Mouse (Mus musculus): Measurements from ENCODE around the gene Mchr1.
"Not testable (repeated sequence)": the region's sequence is repeated elsewhere in the genome, so short reads cannot be mapped to it uniquely, and the experiment has no call there.

Mchr1 gene

DNA sequence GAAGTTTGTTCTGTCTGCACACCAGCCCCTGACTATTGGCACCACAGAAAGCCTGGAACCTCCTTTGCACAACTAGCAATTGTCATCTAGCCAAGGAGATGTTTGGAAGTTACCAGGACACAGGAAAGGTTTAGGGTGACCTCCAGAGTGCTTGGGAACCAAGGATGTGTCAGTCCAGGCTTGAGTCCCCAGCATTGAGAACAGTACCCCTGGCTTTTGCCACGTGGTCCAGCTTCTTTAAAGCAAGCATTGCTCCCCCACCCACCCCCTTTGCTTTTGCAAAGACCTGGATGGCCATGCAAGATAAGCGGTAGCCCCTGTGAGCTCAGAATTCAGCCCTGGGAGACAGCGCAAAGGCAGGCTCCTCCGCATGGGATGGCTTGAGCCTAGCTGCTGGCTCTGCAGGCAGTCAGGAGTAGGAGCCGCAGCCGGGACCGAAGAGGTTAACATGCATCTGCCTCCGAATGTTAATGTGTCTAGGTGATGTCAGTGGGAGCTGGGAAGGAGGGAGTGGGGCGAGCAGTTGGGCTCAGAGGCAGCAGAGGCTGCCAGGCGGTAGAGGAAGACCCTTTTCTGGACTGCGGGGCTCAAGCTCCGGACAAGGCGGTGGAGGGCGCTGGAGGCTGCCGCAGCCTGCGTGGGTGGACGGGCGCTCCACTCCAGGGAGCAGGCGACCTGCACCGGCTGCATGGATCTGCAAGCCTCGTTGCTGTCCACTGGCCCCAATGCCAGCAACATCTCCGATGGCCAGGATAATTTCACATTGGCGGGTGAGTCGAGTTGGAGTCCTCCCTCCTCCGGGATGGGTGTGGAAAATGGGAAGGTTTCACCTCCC is at the start of gene Mchr1:
Mchr1 (plus strand) TSS at position 414 of the 835 bp plus-strand sequence.
- DNase-seq = no peak

DNA sequence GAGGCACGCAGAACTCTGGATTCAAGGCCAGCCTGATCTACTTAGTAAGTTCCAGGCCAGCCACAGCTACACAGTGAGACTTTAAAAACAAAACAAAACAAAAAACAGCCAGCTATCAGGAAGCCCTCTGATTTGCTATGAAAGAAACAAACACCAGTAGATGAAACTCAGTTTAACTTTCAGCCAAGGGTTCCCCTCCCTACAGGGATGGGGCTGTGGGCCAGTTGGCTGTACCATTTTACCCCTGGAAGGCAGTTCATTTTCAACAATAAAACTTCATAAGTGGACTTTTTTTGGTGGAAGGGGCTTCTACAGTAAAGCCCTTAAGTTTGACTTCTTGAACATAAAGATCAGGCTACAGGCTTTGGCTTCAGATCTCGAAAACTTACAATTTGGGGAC is 46.2 kb upstream of the Mchr1 start:
- DNase-seq = no peak

DNA sequence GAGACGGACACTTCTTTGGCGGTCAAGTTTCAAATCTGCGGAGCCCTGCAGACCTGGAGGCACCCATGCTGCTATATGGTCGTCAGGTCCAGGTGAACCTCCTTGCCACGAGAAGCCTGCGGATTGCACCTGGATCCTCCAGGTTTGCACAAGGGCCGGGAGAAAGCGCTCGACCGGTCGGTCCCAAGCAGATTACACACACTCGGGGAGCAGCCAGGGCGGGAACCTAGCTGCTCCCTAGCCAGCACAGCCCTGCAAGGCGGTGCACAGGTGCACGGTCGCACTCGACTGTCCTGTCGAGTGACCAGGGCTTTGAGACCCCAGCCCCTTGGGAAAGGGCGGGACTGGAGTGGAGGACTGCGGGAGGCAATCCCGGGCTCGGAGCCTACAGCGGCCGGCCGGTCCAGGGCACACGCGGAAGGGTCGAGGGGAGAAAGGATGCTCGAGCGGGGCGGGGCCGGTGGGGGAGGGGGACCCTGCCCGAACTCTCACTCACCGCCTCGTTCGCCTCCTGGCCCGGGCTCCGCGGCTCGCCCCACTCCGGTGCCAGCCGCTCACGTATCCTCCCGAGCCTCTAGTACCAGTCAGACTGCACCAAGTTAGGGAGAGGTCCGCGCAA is 45.2 kb upstream of the Mchr1 start:
- peak in 1 of 2 experiments; percentile 29 for DNase-seq

DNA sequence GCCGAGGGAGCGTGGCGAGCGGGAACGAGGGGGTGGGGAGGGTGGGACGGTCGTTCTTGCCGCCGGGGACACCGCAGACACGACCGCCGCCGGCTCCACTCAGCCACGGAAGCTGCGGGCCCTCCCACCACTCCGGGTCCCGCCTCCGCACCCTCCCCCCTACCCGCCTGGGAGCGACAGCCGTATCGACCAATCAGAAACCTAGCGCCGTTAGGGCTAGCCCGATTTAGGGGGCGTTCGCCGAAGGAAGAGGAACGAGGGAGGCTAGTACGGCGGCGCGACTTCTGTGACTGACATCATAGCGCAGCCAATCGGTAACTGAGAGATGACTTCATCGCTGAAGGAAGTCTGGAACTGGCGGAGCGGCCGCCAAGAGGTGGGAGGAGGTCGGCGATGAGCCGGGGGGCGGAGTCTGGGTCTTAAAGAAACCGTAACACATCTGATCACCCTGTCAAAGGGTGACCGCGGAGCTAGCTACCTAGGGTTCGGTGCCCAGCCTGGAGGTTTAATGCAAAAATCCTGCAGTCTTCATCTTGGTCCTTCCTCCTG is 44.6 kb upstream of the Mchr1 start, which contains the start of gene Mrtfa:
Mrtfa (minus strand) TSS at position 128 of the 549 bp plus-strand sequence.
- DNase-seq = peak; percentile 98 to 99

DNA sequence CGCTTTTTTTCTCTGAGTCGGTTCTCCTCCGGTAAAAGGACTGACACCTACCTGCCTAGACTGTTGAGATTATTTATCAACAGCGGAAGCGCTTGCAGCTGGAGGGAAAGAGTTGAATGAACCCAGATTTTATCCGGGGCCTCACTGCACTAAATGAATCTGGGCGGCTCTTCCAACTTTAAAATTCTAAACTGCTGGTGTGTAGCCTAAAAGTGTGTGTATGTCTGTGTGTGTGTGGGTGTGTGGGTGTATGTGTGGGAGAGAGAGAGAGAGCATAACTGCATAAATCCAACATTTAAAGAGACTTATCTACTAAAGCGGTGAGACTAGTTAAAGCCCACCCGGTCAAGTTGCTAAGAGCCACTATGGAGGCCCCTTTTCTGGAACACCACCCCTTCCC is 44.0 kb upstream of the Mchr1 start:
- no peak for DNase-seq

DNA sequence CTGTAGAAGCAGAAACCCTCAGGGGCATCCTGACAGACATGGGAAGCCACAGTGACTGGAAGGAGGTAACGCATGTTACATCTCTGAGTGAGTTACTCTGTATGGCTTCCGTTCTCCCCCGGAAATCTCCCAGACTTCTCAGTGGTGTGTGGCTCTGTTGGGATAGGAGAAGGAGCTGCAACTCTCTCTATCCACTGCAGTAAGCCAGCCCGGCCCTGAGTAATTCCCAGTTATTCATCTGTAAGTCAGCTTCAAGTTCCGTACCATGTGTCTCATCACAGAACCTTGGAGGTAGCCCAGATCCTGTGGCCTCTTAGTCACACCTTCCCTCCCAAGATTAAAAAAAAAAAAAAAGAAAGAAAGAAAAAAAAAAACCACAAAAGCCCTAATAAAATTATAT is 43.0 kb upstream of the Mchr1 start:
- DNase-seq = no peak

DNA sequence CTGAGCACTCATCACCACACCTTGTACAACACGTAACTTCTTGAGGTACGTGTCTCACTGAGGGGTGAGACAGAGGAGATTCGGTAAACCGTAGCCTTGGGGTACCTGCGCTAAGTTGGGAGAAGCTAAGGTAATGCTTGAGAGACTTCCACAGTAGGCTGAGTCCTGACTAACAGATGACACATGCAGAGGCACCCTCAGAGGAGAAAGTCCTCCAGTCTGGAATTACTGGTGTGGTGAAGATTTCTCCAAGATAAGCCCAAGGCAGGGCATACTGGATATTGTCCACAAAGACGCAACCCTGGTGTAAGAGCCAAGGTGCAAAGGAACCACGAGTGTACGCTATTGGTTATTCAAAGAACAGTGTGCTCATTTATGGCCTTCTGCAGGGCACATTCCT is 42.4 kb upstream of the Mchr1 start:
- DNase-seq = no peak

DNA sequence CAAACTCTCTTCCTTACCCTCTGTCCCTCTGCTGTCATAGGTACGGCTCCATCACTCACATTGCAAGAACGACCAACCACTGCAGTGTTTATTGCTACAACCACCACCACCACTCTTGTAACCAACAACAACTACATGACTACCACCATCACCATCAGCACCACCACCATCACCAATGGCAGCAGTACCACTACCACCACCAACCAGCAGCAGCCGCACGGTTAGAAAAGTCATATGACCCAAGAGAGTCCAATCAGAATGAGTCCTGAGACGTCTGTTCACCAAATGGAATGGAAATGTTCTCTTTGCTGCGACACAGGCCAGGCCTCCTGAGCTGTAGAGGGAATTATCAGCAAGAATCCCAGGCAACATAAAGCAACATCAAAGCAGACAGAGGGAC is 40.5 kb upstream of the Mchr1 start:
- no peak for DNase-seq

DNA sequence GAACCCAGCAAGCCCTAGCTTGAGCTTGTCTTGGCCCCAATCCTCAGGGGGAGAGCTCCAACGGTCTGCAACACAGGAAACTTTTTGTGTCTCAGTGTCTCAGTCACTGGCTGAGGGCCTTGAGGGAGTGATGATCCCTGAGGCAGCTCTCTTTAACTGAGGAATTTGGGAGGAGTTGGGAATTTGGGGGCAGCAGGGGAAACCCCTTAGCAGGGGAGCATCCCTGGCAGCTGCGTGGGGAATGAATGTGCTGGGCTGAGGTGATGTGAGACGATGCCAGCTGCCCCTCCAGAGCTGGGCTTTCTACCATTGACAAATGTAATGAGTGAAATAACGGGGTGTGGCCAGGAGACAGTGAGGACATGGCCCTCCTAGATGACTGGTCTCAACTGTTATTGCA is 39.9 kb upstream of the Mchr1 start:
- no peak for DNase-seq

DNA sequence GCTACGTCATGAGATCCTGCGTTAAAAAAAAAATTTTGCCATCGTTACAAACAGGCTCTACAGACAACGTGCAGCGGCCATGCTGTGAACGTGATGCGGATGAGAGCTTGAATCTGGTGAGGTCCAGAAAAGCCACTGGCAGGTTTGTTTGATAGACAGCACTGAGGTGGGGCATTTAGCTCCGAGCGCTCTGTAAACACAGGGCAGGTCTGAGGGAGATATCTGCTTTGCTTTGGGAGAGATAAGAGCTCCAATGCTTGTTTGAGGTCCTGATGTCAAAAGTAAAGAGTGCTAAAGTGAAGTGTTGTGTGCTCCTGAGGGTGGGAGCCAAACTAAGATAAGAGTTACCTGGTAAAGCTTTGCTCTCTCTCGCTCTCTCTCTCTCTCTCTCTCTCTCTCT is 38.1 kb upstream of the Mchr1 start:
- DNase-seq = no peak

DNA sequence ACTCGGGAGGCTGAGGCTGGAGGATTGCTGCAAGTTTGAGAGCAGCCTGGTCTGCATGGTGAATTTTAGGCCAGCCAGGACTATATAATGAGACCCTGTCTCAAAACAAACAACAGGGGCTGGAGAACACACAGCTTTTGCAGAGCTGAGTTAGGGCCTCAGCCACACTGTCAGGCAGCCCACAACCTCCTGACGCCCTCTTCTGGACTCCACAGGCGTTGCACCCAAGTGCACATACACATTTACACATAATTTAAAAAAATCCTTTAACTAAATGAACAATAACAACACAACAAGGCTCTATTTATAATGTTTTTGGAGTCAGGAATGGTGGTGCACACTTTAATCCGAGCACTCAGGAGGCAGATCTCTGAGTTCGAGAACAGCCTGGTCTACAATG is 36.9 kb upstream of the Mchr1 start:
- DNase-seq = no peak

DNA sequence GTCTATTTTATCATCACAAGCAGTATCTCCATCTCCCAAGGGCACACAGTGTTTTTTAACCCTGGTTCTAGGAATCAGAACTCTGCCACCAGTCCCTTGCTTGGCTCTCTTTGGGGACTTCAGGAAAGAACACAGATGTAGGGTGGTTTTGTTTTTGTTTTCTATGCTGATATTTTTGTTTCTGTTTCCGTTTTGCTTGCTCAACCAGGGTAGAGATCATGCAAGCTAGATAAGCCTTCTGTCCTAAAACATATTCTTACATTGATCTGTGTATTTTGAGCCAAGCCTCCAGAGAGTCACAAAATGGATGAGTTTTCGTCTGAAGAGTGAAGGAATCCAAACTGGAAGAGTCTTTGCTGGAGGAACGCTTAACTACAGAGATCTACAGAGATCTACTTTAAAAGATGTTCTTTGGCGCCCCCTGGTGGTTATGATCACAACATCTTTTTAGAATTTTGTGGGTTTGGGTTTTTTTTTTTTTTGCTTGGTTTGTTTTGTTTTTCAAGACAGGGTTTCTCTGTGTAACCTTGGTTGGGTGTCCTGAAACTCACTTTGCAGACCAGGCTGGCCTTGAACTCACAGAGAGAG is 35.8 kb upstream of the Mchr1 start:
- peak in 1 of 2 experiments; percentile 69 for DNase-seq

DNA sequence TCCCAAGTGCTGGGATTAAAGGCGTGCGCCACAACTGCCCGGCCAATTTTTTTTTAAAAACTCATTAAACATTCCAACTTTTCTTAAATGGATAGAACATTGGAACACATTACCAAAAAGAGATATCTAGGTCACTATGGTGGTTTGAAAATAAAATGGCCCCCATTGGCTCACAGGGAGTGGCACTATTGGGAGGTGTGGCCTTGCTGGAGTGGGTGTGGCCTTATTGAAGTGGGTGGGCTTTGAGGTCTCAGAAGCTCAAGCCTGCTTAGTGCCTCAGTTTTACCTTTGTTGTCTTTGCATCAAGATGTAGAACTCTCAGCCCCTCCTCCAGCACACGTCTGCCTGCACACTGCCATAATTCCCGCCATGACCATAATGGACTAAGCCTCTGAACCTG is 32.8 kb upstream of the Mchr1 start:
- no peak for DNase-seq

DNA sequence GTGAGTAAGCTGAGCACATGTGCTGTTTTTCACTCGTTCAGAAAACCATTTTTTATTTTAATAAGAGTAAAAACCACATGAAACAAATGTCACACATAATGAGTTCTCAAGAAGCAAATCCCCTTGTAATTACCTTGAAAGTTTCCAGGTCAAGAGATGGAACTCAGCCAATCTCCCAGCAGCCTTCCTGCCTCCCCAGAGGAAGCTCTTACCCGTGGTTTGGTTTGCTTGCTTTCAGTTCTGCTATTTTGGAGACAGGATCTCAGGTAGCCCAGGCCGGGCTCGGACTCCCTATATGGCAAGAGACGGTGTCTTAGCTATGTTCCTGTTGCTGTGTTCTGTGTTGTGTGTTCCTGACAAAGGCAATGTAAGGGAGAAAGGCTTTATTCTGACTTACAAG is 24.8 kb upstream of the Mchr1 start:
- DNase-seq = peak; percentile 37 to 47

DNA sequence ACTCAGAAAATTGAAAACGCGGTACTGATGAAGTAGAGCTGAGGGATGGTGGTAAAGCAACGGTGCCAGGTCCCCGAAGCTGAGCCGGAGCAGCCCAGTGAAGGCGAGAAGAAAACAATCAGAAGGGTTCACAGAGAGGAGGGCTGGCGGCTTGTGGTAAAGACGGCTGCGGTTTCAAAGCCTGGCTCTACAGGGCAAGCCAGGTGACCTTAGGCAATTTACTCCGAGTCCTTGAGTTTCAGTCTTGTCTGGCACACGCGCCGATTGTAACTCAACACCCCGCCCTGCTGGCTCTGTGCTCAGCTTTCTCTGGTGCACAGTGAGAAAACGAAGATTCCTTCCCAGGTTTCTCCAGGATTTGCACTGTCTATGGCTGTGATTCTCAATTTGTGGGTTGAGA is 22.3 kb upstream of the Mchr1 start:
- DNase-seq = no peak

DNA sequence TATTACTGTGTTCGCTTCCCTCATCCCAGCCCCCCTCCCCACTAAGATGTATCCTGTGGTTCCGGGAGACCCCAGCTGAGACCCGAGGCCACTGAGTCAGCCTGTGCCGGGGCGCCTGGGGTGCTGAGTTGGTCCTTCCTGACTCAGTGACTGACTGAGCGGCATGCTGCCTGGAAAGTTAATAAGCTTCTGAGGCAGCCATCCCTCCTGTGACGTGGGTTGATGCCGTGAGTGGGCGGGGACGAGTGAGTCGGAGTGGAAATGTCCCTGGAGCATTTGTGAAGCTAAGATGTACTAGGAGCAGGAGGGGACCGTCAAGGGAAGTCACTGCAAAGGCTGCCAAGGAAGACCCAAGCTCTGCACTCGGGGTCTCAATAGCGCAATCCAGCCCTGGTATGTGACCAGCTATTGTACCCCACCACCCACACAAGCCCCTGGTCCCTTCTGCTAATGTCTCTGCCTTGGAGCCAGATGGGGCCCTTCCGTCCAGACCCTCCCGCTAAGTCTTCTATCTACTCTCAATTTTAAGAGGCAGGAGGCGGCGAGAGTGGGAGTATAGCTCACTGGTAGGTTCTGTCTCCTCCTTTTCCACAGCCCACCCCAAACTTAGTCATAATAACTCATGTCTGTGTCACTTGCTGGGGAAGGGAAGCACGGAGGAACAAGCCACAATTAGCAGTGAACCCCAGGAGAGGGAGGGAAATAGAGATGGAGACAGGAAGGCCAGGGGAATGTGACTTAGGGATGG is 18.2 kb upstream of the Mchr1 start:
- DNase-seq = no peak

DNA sequence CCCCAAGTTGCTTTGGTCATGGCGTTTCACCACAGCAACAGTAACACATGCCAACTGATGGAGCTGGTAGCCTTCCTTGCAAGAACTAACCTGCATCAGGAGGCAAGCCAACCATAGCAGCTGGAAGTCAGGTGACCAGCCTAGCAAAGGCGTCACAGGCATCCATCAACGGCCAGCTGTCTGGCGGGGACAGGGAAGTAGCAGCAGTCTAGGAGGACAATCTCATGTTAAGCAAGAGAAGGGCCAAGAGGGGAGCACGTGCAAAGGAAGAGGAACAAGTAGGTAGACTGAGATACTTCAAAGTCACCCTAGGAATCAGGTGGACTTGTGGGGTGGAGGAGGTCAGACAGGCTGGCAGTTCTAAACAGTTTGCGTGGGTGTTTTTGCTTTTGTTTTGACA is 16.2 kb upstream of the Mchr1 start:
- DNase-seq = no peak

DNA sequence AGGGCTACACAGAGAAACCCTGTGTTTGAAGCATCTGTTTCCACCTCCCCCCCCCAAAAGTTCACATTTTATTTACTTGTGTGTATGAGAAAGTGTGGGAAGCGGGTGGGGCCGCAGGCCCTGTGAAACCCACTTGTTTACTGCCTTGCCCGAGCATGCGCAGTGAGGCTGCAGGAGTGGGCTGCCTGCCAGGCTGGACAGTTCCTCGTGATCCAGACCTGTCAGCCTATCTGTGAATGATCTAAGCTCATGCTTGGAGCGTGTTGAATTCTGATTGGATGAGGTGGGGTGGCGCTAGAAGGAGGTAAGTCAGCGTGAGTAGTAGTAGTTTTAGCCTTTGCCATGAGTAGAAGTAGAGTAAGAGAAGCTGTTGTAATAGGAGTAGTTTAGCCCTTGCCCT is 15.2 kb upstream of the Mchr1 start:
- not testable (repeated sequence) for DNase-seq

DNA sequence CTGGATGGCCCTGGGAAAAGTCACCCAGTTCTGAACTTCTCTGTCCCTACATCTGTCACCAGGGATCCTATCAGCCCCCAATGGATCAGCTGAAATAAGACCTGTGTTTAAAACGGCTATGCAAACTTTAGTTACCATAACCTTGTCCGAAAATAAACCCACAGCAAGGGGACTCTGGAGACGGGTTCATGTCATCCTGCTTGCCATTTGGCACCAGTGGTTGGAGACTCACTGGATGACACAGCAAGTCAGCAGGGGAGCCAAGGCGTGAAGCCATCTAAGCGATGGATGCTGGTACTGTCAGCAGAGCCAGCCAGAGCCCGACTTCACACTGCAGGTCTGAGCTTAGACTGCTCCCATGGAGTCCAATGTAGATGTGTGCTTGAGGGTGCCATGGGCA is 13.9 kb upstream of the Mchr1 start:
- no peak for DNase-seq

DNA sequence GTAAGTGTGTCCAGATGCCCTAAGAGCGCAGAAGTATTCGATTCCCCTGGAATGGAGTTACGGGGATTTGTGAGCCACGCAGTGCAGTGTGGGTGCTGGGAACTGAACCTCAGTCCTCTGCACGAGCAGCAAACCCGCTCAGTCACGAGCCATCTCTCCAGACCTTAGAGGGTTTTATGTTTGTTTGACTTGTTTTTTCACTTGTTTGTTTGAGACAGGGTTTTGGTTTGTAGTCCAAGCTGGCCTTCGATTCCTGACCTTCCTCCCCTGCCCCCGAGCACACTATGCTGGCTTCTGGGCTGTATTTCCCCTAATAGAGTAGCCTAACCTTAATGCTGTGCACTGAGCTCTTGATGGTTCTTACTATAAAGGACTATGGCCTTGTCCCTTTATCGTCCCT is 10.3 kb upstream of the Mchr1 start:
- no peak for DNase-seq

DNA sequence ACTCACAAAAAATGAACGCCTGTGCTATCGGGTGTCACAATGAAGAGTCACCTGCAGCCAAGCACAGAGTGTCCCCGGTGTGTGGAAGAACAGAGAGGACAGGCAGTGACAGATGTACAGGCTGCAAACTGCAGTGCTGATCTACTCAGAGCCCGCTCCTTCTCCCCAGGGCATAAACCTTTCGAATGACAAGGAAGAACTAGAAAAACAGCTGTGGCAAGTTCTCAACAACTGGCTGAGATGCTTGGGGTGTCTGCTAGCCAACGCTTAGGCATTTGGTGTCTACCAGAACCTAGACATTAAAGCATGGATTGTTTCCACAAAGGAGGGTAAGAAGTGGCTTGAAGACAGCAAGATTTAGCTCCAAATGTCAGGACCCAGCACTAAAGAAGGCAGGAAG is 9.6 kb upstream of the Mchr1 start:
- no peak for DNase-seq

DNA sequence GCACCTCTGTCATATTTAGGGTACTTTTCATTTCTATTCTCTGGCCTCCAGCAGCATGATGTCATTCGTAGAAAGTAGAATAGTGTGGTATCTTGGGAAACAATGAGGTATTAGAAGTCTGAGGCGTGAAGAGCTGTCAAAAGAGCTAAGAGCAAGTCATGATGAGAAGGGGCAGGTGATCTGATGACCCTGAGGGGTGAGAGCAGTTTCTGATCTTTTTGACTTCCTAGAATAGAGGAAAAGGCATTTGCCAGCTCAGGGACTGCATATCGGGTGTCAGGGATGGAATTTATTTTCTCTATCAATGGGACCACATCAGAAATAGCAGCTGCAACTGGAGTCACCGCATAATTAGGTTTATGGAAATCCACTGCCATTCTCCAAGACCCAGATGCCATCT is 8.5 kb upstream of the Mchr1 start:
- no peak for DNase-seq

DNA sequence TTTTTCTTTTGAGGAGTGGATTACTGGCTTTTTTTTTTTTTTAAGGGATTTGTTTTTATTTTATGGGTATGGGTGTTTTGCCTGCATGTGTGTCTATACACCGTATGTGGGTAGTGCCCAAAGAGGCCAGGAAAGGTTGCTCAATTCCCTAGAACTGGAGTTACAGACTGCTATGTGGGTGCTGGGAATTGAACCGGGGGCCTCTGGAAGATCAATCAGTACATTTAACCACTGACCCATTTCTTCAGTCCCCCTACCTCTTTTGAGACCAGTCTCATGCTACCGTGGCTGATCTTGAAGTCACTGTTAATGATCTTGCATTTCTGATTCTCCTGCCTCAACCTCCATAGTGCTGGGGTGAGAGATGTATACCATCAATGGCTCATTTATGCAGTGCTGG is 8.0 kb upstream of the Mchr1 start:
- DNase-seq = no peak
